Mouse (Mus musculus) retina, postnatal 7 days (tissue): ENCODE measurements around the gene Lars2.
"Not testable (repeated sequence)": the region's sequence is repeated elsewhere in the genome, so short reads cannot be mapped to it uniquely, and the experiment has no call there.

Experiments used
- DNase-seq: peaks from one replicate; pipeline ENCODE4 v3.0.0-alpha.2; 2012; ENCODE audit warnings: low read depth, low spot score

Gene Lars2

DNA sequence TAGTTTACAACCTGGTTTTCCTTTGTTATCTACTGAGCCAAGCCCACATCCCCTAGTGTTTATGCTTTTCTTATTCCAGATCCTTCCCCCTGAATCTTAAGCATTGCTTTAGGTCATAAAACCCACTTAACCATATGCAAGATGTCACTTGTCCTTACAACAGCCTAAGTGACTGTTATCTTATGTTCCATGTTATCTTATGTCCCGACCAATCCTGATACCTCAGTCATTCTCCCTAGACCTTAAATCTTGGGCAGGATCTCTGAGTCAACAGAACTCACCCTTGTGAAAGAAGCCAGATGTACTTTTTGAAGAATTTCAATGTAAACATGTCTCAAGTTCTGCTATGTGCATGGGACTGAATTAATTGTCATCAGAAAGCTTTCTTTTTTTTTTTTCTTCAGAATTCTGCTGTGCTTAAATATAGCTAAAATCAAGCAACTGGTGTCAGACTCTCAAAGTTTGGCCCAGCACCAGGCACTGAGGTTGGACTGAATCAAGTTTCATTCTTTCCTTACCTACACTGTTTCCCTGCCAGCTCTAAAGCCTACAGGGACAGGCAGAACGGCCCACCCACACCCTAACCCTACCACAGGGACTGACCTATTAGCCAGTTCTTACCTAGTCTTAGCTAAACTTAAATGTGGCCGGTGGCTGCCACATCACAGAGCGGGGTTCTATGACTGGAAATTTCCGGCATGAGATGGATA lies 24.6 kb downstream of the Lars2 start:
- no peak for DNase-seq

DNA sequence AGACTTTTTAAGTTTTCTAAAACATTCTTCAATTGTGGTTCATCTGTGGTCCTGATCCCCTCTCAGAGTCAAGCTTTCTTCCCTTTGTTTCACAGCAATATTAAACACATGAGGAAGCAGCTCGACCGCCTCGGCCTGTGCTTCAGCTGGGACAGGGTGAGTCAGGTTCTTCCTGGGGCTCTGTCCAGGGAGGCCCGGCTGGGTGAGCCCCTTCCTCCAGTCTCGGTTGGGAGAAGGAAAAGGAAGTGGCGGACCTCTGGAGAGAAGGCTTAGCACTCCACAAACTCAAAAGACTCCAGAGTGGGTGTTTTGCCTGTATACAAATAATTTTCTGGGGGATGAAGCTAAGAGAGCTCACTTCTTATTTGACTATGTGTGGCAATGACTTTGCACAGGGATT lies 28.1 kb downstream of the Lars2 start:
- DNase-seq = no peak

DNA sequence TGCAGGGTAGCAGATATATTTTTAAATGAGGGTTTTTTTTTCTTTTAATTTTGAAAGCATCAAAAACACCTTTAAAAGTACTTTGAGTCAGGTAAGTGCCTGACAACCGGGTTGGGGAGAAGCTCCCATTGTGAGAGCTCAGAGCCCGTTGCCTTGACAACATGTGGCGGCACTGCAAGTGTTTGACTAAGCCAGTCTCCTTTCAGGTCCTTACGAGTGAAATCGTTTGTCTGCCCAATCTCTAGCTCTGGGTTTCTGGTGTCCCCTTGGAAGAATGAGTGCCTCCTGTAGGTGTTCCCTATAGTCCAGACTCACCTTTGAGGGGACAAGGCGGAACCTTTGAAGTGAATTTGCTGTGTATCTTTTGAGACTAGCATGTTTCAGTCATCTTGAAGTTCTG lies 31.0 kb downstream of the Lars2 start:
- no peak for DNase-seq

DNA sequence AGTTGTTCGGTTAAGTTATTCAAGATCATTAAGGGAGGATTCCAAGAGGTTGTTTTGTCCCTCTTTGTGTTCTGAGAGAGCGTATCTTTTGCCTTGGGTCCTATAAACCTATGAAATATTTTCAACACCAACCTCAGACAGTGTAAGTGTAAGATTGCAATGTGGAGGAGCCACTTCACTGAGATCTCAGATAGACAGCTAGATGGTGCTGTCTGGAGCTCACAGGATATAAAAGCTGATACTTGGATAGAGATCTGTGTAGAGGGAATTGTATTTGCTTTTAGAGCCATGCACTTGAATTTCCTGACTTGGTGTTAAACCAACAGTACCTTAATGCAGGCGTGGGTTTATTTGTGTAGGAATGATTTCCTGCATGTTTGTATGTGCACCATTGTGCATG lies 35.5 kb downstream of the Lars2 start:
- DNase-seq = no peak

DNA sequence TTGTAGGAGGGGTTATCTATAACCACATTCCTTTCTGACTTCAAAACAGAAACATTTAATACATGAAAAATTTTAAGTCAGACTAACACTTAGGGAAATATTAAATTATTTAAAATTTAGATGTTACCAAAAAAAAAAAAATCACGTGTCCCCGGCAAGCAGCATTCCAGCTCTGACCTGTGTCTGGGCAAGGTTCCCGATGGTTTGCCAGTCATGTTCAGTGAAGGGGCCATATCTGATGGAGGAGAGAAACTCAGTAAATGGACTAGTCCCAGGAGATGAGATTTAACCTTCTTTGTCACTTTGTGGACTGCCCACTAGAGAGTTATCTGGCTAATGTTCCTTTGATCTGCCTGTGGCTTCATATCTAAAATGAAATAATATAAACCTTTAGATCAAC lies 36.3 kb downstream of the Lars2 start:
- DNase-seq = no peak

DNA sequence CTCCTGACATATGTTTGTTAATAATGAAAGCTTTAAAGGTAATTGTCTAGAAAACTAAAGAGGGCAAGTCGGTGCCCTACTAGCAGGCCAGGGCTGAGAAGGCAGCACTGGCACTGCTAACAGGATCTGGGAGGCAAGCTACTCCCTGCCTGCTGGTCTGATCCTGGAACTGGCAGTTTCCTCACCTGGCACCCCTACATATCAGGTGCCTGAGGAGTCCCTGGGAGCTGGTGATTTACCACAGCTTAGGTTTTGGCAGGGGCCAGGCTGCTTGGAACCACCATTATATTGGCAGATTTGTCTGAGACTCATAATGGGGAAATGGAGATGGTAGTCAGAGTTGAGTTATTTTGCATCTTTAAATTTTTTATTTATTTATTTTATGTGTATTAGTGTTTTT lies 38.5 kb downstream of the Lars2 start:
- no peak for DNase-seq

DNA sequence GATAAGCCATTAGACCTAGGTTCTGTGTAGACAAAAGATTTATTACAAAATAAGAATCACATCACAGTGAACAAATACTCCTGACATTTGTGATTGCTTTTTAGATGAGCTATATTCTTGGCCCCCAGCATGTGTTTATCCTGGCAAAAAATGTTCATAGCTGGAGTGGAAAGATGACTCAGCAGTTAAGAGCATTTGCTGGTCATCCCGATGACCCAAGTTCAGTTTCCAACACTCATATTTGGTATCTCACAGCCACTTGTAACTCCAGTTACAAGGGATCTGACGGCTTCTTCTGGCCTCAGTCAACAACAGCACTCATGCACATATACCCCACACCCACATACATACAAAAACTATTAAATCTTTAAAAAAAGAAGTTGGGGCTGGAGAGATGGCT lies 42.0 kb downstream of the Lars2 start:
- DNase-seq = no peak

DNA sequence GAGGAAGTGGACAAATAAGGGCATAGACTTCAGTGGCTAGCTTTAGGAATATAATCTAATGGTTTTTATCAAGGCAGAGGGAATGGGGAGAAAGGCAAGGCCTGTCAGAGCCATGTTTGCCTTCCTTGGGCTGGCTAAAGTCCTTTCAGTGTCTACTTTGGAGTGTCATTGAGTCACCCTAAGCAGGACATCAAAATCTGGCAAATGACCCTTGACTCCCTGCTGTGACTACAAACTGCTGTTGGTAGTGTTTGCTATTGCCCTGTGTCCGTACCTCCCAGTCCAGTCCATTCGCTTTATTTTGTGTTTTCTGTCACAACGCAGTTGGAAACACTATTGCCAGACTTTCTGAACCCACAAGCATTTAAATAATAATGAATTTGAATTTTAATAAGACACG lies 63.1 kb downstream of the Lars2 start:
- DNase-seq = no peak

DNA sequence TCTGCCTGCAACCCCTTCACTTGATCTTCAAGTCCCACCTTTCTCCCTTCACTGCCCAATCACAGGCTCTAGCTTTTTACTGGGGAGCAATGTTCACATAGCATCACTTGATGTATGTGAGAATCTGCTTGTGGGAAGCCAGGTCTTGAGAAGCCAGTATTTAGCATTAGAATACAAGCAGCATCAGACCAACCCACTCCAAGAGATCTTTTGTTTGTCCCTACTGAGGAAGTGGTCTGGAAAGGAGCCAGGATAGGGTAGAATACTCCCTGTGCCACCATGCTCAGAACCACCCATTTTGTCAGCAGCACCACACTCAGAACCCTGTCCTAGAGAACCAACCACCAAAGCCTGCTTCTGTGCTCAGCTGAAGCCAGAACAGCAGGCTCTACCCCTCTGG lies 64.2 kb downstream of the Lars2 start:
- no peak for DNase-seq

DNA sequence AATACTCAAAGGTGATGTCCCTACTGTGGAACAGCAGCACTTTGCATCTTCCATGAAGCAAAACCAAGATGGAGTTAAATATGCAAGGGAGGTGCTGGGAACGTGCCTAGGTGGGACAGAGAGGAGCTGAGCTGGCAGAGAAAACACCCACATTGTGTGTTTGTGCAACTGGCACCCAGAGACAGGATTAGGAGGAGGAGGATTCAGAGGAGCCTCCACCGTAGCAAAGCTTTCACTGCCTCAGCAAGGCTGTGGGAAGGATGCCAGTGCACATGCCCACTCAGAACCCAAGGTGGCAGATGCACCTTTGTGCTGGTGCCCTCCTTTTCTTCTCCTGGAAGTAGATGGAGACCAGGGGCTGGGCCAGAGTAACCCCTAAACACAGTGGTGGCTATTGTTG lies 71.5 kb downstream of the Lars2 start:
- no peak for DNase-seq

DNA sequence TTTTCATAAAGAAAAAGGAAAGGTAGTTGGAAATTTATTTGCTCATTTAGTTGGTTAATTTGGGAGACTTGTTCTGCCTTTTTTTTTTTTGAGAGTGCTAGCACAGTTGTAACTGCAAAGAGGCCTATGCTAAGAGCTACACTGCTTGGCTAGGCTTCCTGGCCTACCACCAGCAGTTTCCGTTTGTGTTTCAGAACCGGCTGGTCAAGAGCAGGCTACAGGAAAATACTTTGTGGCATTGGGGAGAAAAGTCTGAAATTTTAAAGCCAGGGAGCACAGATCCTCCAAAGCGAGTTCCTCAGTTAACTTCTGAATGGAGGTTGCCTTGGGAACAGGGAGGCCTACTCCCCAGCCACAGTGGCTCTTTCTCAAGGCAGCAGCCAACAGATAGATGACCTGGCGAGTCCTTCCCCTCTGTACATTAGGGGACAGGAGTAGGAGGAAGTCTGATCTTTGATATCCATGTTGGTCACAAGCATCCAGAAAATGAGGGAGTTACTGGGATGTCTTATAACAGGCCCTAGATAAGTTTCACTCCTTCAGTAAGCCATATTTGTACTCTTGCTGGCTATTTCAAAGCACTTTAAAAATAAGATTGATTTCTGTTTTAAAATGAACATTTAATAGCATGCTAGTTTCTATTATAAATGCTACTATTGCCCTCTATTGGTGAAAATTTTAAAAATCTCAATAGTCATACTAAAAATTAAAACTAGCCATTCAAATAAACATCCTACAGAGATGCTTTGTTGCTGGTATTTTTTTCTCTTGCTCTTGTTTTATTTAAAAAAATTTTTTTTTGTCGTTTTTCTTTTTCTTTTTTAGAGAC lies 73.7 kb downstream of the Lars2 start:
- DNase-seq = no peak

DNA sequence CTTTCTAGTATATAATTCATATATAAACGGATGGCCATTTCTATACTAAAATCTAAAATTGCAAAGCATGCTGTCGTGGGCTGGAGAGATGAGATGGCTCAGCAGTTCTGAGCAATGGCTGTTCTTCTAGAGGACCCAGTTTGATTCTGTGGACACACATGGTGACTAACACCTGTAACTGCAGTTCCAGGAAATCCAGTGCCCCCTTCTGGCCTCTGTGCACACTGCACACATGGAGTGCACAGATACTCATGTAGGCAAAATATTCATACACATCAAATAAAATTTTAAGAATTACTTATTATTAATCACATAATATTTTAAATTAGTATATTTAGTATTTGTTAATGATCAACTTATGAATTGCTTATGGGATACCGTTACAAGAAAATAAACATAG lies 80.4 kb downstream of the Lars2 start:
- DNase-seq = not testable (repeated sequence)

DNA sequence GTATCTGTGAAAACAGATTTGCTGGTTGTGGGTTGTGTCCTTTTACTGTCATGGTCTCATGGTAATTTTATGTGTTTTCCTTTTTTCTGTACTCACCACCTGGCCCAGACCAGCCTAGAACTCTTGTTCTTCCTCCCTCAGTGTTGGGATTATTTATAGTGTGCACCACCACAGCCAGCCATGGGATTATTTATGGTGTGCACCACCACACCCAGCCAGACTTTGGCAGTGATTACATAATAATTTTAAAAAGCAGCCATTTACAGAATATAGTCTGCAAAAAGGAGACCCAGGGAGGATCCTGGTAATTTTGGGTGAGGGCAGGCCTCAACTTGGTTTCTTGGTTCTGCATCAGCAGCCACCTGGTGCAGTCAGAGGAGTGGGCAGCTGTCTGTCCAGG lies 81.9 kb downstream of the Lars2 start:
- no peak for DNase-seq

DNA sequence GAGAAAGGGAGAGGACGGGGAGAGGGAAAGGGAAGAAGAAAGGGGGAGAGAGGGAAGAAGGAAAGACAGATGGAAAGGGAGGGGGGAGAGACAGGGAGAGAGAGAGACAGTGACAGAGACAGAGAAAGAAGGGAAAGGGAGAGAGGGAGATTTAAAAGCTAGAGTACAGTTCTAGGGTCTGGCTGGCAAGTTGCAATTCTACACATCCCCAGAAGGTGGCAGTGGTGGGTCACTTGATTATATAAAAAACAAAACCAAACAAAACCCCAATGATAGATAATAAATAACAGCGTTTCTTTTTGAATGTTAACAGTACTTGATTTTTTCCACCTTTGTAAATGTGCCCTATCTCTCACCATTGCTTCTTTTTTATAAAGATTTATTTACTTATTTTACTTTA lies 83.4 kb downstream of the Lars2 start:
- peak; percentile 48 for DNase-seq

DNA sequence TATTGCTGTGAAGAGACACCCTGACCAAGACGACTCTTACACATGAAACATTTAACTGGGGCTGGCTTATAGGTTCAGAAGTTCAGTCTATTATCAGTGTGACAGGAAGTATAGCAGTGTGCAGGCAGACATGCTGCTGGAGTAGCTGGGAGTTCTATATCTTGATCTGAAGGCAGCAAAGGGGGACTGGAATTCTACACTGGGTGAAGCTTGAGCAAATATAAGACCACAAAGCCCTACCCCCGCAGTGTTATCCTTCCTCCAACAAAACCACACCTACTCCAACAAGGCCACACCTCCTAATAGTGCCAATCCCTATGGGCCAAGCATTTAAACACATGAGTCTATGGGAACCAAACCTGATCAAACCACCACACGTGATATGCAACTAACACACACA lies 85.0 kb downstream of the Lars2 start:
- DNase-seq = no peak

DNA sequence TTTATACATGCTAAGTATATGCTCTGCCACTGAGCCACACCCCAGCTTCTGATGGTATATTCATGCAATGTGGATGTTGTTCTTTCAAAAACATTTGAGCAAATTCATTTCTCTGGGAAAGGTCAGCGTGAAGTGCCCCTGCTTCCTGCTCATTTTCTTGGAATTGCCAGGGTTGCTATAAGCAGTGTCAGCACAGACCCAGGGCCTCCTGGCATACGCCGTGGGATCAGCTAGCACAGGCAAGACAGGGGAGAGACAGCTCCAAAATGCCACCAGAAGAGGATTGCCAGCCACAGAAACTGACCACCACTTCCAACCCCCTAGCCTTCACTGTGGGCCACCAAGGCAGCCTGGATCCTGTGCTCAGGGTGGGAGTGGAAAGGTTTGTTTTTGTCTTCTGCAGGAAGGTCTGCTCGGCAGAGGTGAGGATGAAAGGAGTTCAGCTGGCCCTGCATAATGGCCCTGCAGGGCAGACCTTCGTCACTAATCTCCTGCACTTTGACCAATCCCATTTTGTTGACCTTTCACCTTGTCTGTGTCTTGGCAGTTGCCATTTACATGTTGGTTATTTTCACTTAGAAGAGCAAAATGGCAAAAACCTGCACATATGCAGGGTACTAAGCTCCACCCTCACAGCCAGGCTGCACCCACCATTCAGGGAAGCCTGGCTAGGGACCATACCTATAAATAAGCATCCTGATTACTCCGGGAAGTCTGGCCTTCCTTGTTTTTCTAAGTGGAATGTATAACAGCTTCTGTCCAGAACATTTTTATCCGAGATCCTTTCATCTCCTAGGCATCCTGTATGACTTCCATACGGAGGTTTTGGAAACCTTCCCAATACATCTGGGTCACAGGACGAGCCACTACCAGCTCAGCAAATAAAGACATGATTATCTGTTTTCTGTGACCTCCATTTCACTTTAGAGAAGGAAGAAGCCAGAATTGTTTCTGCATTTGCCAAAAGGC lies 90.2 kb downstream of the Lars2 start:
- DNase-seq = no peak

DNA sequence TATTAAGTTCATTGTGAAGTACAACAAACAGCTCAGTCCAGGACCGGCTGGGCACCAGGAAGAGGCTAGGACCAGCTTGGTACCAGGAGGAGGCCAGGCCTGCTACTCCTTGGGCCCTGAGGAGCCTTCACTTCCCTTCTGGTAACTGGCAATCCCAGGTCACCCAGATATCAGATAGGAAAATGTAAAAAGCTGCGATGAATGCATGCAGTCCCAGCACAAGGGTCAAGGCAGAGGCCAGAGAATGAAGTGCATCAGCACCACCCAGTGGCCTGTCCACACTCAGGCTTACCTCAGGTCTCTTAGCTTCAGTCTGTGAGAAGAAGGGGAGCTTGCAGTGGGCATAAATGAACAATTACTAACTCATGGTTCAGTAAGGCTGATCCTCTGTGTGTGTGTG lies 90.9 kb downstream of the Lars2 start:
- DNase-seq = peak; percentile 13

DNA sequence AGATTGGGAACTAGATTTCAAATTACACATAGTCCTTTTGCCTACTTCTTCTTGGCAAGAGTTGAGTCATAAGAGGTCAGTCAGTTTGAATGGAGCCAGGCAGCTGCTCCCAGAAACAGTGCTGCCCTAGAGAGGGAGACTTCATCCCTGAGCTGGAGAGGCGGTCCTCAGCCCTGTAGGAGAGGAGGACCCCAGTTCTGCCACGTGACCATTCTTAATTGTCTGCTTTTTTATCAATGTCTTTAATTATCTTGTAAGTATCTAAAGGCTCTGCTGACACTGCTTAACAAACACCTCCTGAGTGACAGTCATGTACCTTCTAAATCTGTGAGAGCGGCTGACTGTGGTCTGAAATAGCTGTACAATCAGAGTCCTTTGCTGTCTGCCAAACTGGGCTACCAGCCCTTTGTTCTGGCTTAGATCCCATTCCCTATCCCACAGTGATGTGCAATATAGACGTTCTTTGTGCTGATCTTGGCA lies 100.5 kb downstream of the Lars2 start:
- no peak for DNase-seq

DNA sequence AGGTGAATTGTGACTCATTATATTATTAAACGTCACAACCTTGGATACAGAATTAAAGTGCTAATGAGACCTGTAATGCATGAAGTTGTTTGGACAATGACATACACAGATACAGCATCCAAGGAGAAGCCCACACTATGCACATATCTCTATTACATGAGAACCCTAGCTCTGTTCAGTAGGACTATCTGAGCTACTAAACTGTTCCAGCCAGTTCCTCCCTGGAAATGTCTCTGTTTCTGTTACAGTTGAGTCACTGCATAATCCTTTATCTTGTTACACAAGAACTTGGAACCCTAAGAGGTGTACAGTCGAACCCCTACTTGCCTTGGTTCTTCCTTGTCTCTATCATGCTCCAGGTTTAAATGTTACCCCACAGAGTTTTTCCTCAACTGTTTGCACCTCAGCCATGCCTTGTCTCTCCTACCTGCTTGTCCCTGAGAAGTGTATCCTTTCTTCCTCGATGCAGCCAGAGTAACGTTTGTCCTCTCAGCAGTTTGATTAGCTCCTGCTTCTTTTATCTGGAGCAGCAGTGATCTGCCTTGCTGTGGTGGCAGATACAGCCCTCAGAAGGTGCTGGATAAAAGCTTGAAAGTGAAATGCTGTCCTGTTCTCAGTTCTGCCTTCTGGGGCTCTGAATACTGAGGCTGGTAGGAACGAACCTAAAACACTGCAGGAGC lies 101.8 kb downstream of the Lars2 start:
- DNase-seq = no peak

DNA sequence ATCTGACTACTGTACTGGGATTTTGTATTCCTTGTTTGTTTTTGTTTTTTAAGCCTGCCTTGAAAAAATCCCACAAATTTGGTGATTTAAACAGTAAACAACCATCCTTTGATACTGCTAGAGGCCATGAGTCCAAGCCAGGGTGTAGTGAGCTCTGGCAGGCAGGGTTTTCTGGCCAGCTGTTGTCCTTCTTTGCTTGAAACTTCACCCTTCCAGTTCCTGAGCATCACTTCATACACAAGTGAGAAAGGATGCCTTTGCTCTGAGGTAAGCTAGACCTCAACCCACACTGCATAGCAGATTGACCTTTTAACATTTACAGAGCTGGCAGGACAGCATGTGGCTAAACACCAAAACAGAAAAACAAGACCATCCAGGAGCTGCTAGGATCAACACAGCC lies 102.4 kb downstream of the Lars2 start:
- no peak for DNase-seq

DNA sequence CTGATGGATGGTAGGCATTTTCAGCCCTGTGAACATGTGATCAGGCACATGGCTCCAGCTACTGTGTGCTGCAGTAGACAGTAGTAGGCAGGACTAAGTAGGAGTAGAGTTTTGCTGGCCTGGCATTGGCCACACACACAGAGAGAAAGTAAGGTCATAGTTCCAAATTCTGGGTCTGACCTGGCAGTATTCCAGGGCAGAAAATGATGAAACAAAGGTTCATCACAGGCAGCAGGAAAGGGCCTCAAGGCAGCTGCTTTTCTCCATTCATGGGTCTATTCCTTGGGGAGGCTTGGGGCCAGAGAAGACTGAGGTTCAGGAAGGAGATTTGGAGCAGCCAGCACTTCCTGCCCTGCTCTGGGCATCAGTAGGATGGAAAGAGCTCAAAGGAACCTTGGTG lies 106.7 kb downstream of the Lars2 start:
- no peak for DNase-seq
